Comparison of ENCODE assay signal across 8 mouse cellular contexts in genomic region chr11:87986831-87987793, GRCm38 (mm10). TPM values are rescaled to one million over a fixed set of nuclear protein-coding genes. Genes with fewer than 3 reads are reported as not detected.
DNase-seq lines count a peak whose midpoint lies in the region; ATAC-seq lines count a peak whose summit lies in the region.

TSS of gene Dynll2 (minus strand) at chr11:87987533.

- H3K4me3 ChIP-seq in hindbrain, embryonic 12.5 days, result peak within 1 kb of the TSS; percentile 100

- ATAC-seq in hindbrain, embryonic 12.5 days (ENCODE audit: low FRiP score), result peak; percentile 96

- DNase-seq in T-cell, adult 2 months (ENCODE audit: low spot score), result peak; percentile 62
- peak; percentile 94 to 96 for DNase-seq in cerebellum, postnatal 14 days
- DNase-seq in frontal cortex, postnatal 14 days (ENCODE audit: low spot score in 2 of 2), result peak; percentile 76 to 81
- DNase-seq in layer of hippocampus, postnatal 25 days (ENCODE audit: extremely low spot score in 1 of 2, low spot score in 1 of 2), result peak; percentile 77 to 88
- peak; percentile 82 for DNase-seq in lung, postnatal 14 days
- DNase-seq in retina, adult 2 months (ENCODE audit: low read depth, low spot score), result peak; percentile 80
- peak; percentile 83 for DNase-seq in thymus, postnatal 25 days

- H3K9ac ChIP-seq in hindbrain, embryonic 12.5 days, result peak within 1 kb of the TSS; percentile 99

- H3K4me2 ChIP-seq in hindbrain, embryonic 12.5 days (replicated peaks), result peak within 1 kb of the TSS; percentile 89

- H3K36me3 ChIP-seq in hindbrain, embryonic 12.5 days, result peaks cover 18% of the 10 kb centered on the region

- H3K27me3 ChIP-seq in hindbrain, embryonic 12.5 days, result no peaks in the 10 kb centered on the region

- peak within 1 kb of the TSS; percentile 98 for H3K27ac ChIP-seq in hindbrain, embryonic 12.5 days

- peaks cover 40% of the 10 kb centered on the region for H3K4me1 ChIP-seq in hindbrain, embryonic 12.5 days

- 1% methylated on average over 62 of the region's 107 CpGs for WGBS in hindbrain, embryonic 12.5 days

- no peaks in the 10 kb centered on the region for H3K9me3 ChIP-seq in hindbrain, embryonic 12.5 days (replicated peaks)

RNA-seq across cellular contexts. Expression of gene Dynll2, which starts in this region (rescaled TPM):
- 39.9 and 44.8 TPM in 2 replicates for polyA plus RNA-seq in hindbrain, embryonic 12.5 days (2016; fragmentation: Nextera tagmentation; extraction: Ambion mirVana)
- total RNA-seq in layer of hippocampus, postnatal 25 days (2021), result 100 to 1,000 TPM; 435 to 462 TPM

Comparison
In these comparisons a context has a peak if more than half of its experiments do, and no peak if none do; other contexts are left out.
1. Peak in every context shown above with its lines: DNase-seq, ATAC-seq, H3K4me3 ChIP-seq and H3K27ac ChIP-seq.